Mouse (Mus musculus): ENCODE data around the gene Wdr91.

The Wdr91 gene

GRCm38 (mm10) chr6:34910371-34911219 lies at the start of gene Wdr91:
Gene Wdr91 (minus strand): TSS chr6:34910876.
- peak; percentile 89 to 93 for DNase-seq (ENCODE audit: low spot score in 2 of 2)

- DNase-seq (ENCODE audit: low spot score in 2 of 2), result no peak
Observed at GRCm38 (mm10) chr6:34959131-34959530, 48.5 kb upstream of the Wdr91 start.

- DNase-seq (ENCODE audit: low spot score in 2 of 2), result no peak
Observed at GRCm38 (mm10) chr6:34955862-34956241, 45.2 kb upstream of the Wdr91 start.

- no peak for DNase-seq (ENCODE audit: low spot score in 2 of 2)
Observed at GRCm38 (mm10) chr6:34954926-34955861, 44.5 kb upstream of the Wdr91 start.

- no peak for DNase-seq (ENCODE audit: low spot score in 2 of 2)
Observed at GRCm38 (mm10) chr6:34951956-34952667, 41.4 kb upstream of the Wdr91 start.

- DNase-seq (ENCODE audit: low spot score in 2 of 2), result no peak
Observed at GRCm38 (mm10) chr6:34951518-34951917, 40.8 kb upstream of the Wdr91 start.

- DNase-seq (ENCODE audit: low spot score in 2 of 2), result no peak
Observed at GRCm38 (mm10) chr6:34948461-34948860, 37.8 kb upstream of the Wdr91 start.

- no peak for DNase-seq (ENCODE audit: low spot score in 2 of 2)
Observed at GRCm38 (mm10) chr6:34946486-34947079, 35.9 kb upstream of the Wdr91 start.

GRCm38 (mm10) chr6:34943499-34943898 lies 32.8 kb upstream of the Wdr91 start:
- DNase-seq (ENCODE audit: low spot score in 2 of 2), result no peak

- DNase-seq (ENCODE audit: low spot score in 2 of 2), result no peak
Observed at GRCm38 (mm10) chr6:34942446-34942845, 31.8 kb upstream of the Wdr91 start.

- no peak for DNase-seq (ENCODE audit: low spot score in 2 of 2)
Observed at GRCm38 (mm10) chr6:34941496-34941895, 30.8 kb upstream of the Wdr91 start.

GRCm38 (mm10) chr6:34939451-34939850 lies 28.8 kb upstream of the Wdr91 start:
- DNase-seq (ENCODE audit: low spot score in 2 of 2), result no peak

GRCm38 (mm10) chr6:34938929-34939325 lies 28.3 kb upstream of the Wdr91 start:
- no peak for DNase-seq (ENCODE audit: low spot score in 2 of 2)

- DNase-seq (ENCODE audit: low spot score in 2 of 2), result no peak
Observed at GRCm38 (mm10) chr6:34938280-34938928, 27.7 kb upstream of the Wdr91 start.

GRCm38 (mm10) chr6:34936743-34937142 lies 26.1 kb upstream of the Wdr91 start:
- DNase-seq (ENCODE audit: low spot score in 2 of 2), result no peak

GRCm38 (mm10) chr6:34932633-34933032 lies 22.0 kb upstream of the Wdr91 start:
- DNase-seq (ENCODE audit: low spot score in 2 of 2), result no peak

- DNase-seq (ENCODE audit: low spot score in 2 of 2), result no peak
Observed at GRCm38 (mm10) chr6:34927594-34927993, 16.9 kb upstream of the Wdr91 start.

GRCm38 (mm10) chr6:34927156-34927555 lies 16.5 kb upstream of the Wdr91 start:
- peak; percentile 49 to 61 for DNase-seq (ENCODE audit: low spot score in 2 of 2)

- peak; percentile 13 to 42 for DNase-seq (ENCODE audit: low spot score in 2 of 2)
Observed at GRCm38 (mm10) chr6:34921941-34922340, 11.3 kb upstream of the Wdr91 start.

GRCm38 (mm10) chr6:34920631-34921030 lies 10.0 kb upstream of the Wdr91 start:
- DNase-seq (ENCODE audit: low spot score in 2 of 2), result no peak

- no peak for DNase-seq (ENCODE audit: low spot score in 2 of 2)
Observed at GRCm38 (mm10) chr6:34919956-34920355, 9.3 kb upstream of the Wdr91 start, which contains the start of gene Stra8. Gene Stra8 (plus strand): TSS chr6:34920163.
